Mouse (Mus musculus): Measurements from ENCODE around the gene Pde4c. TPM values are rescaled to one million over a fixed set of nuclear protein-coding genes. Genes with fewer than 3 reads are reported as not detected.

Pde4c gene
- polyA plus RNA-seq, 1 experiment from 2014 or later = 0.19 TPM

- Histone ChIP-seq H3K4me3 (no peak overlapping the region), H3K27me3 (replicated peaks) (no peaks in the 10 kb centered on the region), H3K36me3 (no peaks in the 10 kb centered on the region), H3K9me3 (no peaks in the 10 kb centered on the region), H3K4me1 (peaks cover 19% of the 10 kb centered on the region), H3K4me2 (replicated peaks) (no peak overlapping the region), H3K27ac (no peak overlapping the region), H3K9ac (no peak overlapping the region)
- no peak for ATAC-seq (ENCODE audit: low FRiP score, low read depth)
- whole genome bisulfite sequencing = 94% methylated on average over 8 of the region's 8 CpGs
These were observed 35.9 kb upstream of the Pde4c start for GRCm38 (mm10) chr8:70687576-70687975.

- Histone ChIP-seq H3K27ac (no peak overlapping the region), H3K4me1 (peaks cover 18% of the 10 kb centered on the region), H3K9me3 (no peaks in the 10 kb centered on the region), H3K4me2 (replicated peaks) (no peak overlapping the region), H3K27me3 (replicated peaks) (no peaks in the 10 kb centered on the region), H3K9ac (no peak overlapping the region), H3K36me3 (no peaks in the 10 kb centered on the region), H3K4me3 (no peak overlapping the region)
- WGBS = 95% methylated on average over 3 of the region's 3 CpGs
- no peak for ATAC-seq (ENCODE audit: low FRiP score, low read depth)
These were observed 35.4 kb upstream of the Pde4c start for GRCm38 (mm10) chr8:70688136-70688535.

GRCm38 (mm10) chr8:70689892-70690390, 33.6 kb upstream of the Pde4c start:
- Histone ChIP-seq H3K36me3 (no peaks in the 10 kb centered on the region), H3K4me1 (peaks cover 19% of the 10 kb centered on the region), H3K27me3 (replicated peaks) (no peaks in the 10 kb centered on the region), H3K9me3 (no peaks in the 10 kb centered on the region), H3K4me2 (replicated peaks) (no peak overlapping the region), H3K9ac (no peak overlapping the region), H3K27ac (no peak overlapping the region), H3K4me3 (no peak overlapping the region)
- no peak for ATAC-seq (ENCODE audit: low FRiP score, low read depth)
- WGBS = 80% methylated on average over 5 of the region's 5 CpGs

- H3K27me3 ChIP-seq (replicated peaks) = no peaks in the 10 kb centered on the region
- 51% methylated on average over 4 of the region's 4 CpGs for WGBS
- H3K4me1 ChIP-seq = peaks cover 32% of the 10 kb centered on the region
- peak; percentile 11; the same call in 1 of the 2 replicates for ATAC-seq (ENCODE audit: low FRiP score, low read depth)
- peak overlapping the region; percentile 60 for H3K4me2 ChIP-seq (replicated peaks)
- peak overlapping the region; percentile 45; the same call in 1 of the 2 replicates for H3K9ac ChIP-seq
- no peaks in the 10 kb centered on the region for H3K36me3 ChIP-seq
- H3K9me3 ChIP-seq = no peaks in the 10 kb centered on the region
- H3K4me3 ChIP-seq = 0 out of 2 replicates have a peak overlapping the region, but pooled peaks have one; percentile 19
- peak overlapping the region; percentile 80 for H3K27ac ChIP-seq
These were observed 32.3 kb upstream of the Pde4c start for GRCm38 (mm10) chr8:70691230-70691629.

GRCm38 (mm10) chr8:70691727-70692231, 31.7 kb upstream of the Pde4c start:
- peak overlapping the region; percentile 60 for H3K4me2 ChIP-seq (replicated peaks)
- H3K9me3 ChIP-seq = no peaks in the 10 kb centered on the region
- H3K9ac ChIP-seq = peak overlapping the region; percentile 45
- H3K4me1 ChIP-seq = peaks cover 37% of the 10 kb centered on the region
- no peaks in the 10 kb centered on the region for H3K27me3 ChIP-seq (replicated peaks)
- under 1% methylated on average over 20 of the region's 20 CpGs for WGBS
- peak overlapping the region; percentile 19 for H3K4me3 ChIP-seq
- peak; percentile 67 for ATAC-seq (ENCODE audit: low FRiP score, low read depth)
- peak overlapping the region; percentile 80 for H3K27ac ChIP-seq
- H3K36me3 ChIP-seq = no peaks in the 10 kb centered on the region

GRCm38 (mm10) chr8:70693636-70694035, 29.9 kb upstream of the Pde4c start:
- 77% methylated on average over 5 of the region's 5 CpGs for WGBS
- no peak overlapping the region for H3K9ac ChIP-seq
- H3K27ac ChIP-seq = no peak overlapping the region
- no peak overlapping the region for H3K4me3 ChIP-seq
- ATAC-seq (ENCODE audit: low FRiP score, low read depth) = no peak
- H3K36me3 ChIP-seq = no peaks in the 10 kb centered on the region
- H3K9me3 ChIP-seq = no peaks in the 10 kb centered on the region
- no peaks in the 10 kb centered on the region for H3K27me3 ChIP-seq (replicated peaks)
- peaks cover 50% of the 10 kb centered on the region for H3K4me1 ChIP-seq
- no peak overlapping the region for H3K4me2 ChIP-seq (replicated peaks)

GRCm38 (mm10) chr8:70695318-70696018, 28.1 kb upstream of the Pde4c start:
- Histone ChIP-seq H3K4me2 (replicated peaks) (peak overlapping the region; percentile 86; the same call in 1 of the 2 replicates), H3K27ac (peak overlapping the region; percentile 37; the same call in 1 of the 2 replicates), H3K36me3 (no peaks in the 10 kb centered on the region), H3K4me1 (peaks cover 50% of the 10 kb centered on the region), H3K4me3 (no peak overlapping the region), H3K9me3 (no peaks in the 10 kb centered on the region), H3K9ac (0 out of 2 replicates have a peak overlapping the region, but pooled peaks have one; percentile 26), H3K27me3 (replicated peaks) (no peaks in the 10 kb centered on the region)
- WGBS = 27% methylated on average over 32 of the region's 32 CpGs
- ATAC-seq (ENCODE audit: low FRiP score, low read depth) = no peak

- Histone ChIP-seq H3K9ac (peak overlapping the region; percentile 13; the same call in 1 of the 2 replicates), H3K27me3 (replicated peaks) (no peaks in the 10 kb centered on the region), H3K4me1 (peaks cover 52% of the 10 kb centered on the region), H3K4me2 (replicated peaks) (peak overlapping the region; percentile 86), H3K27ac (peak overlapping the region; percentile 37; the same call in 1 of the 2 replicates), H3K9me3 (no peaks in the 10 kb centered on the region), H3K36me3 (no peaks in the 10 kb centered on the region), H3K4me3 (0 out of 2 replicates have a peak overlapping the region, but pooled peaks have one; percentile 12)
- no peak for ATAC-seq (ENCODE audit: low FRiP score, low read depth)
- WGBS = 4% methylated on average over 31 of the region's 31 CpGs
These were observed 27.3 kb upstream of the Pde4c start for GRCm38 (mm10) chr8:70696019-70696885.

- H3K4me2 ChIP-seq (replicated peaks) = peak overlapping the region; percentile 86
- H3K4me3 ChIP-seq = no peak overlapping the region
- H3K27me3 ChIP-seq (replicated peaks) = no peaks in the 10 kb centered on the region
- H3K36me3 ChIP-seq = no peaks in the 10 kb centered on the region
- H3K9ac ChIP-seq = peak overlapping the region; percentile 13
- ATAC-seq (ENCODE audit: low FRiP score, low read depth) = no peak
- 55% methylated on average over 4 of the region's 4 CpGs for WGBS
- peak overlapping the region; percentile 28; the same call in 1 of the 2 replicates for H3K27ac ChIP-seq
- H3K9me3 ChIP-seq = no peaks in the 10 kb centered on the region
- H3K4me1 ChIP-seq = peaks cover 51% of the 10 kb centered on the region
These were observed 26.6 kb upstream of the Pde4c start for GRCm38 (mm10) chr8:70696946-70697345.

GRCm38 (mm10) chr8:70697366-70698250, 25.9 kb upstream of the Pde4c start:
- 76% methylated on average over 12 of the region's 12 CpGs for WGBS
- Histone ChIP-seq H3K4me3 (peak overlapping the region; percentile 99), H3K9me3 (no peaks in the 10 kb centered on the region), H3K9ac (peak overlapping the region; percentile 100; the same call in 1 of the 2 replicates), H3K27ac (peak overlapping the region; percentile 72), H3K4me2 (replicated peaks) (peak overlapping the region; percentile 86), H3K27me3 (replicated peaks) (no peaks in the 10 kb centered on the region), H3K36me3 (peaks cover 4% of the 10 kb centered on the region; the same call in 1 of the 2 replicates), H3K4me1 (peaks cover 53% of the 10 kb centered on the region)
- ATAC-seq (ENCODE audit: low FRiP score, low read depth) = no peak
